Mouse (Mus musculus): ENCODE measurements around the gene Gm37240.

DNA sequence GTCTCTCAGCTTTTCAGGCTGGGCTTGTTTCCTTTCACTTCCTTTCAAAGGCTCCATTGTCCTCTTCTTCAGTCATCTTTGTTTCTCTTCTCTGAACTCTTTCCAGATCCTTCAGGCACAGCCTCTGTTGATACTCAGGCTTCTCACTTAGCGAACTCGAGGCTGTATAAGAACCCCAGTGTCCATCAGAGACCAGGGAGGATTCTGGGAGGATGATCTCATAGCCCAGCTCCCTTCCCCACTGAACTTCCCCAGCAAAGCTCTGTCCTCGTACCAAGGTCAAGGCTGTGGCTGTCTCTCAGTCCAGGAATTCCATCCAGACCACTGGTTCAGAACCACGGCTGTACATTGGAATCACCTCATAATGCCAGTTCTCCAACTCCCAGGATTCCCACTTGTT is 1239.7 kb downstream of the Gm37240 start:
- TF ChIP-seq CTCF (IDR thresholded peaks at IDR 0.05; ENCODE audit: low read depth, low read length), result no peak
- TF ChIP-seq TAL1 (conservative IDR thresholded peaks at IDR 0.05; ENCODE audit: low read depth, low read length), result no peak
- TF ChIP-seq GATA1 (IDR thresholded peaks at IDR 0.05; ENCODE audit: borderline replicate concordance, low read length), result no peak
